Mouse (Mus musculus) megakaryocyte, embryonic 14.5 days (primary cell): ENCODE results near the gene Dedd.

Experiments
- FLI1 ChIP-seq: IDR thresholded peaks from 2 replicates; pipeline ENCODE4 v1.6.1; 2012; ENCODE audit warnings: low read length, inconsistent platforms, mixed read lengths
- GATA1 ChIP-seq: IDR thresholded peaks from 3 replicates; pipeline ENCODE4 v1.6.1; 2012; ENCODE audit warnings: mixed read lengths, low read length, inconsistent platforms, borderline replicate concordance

GRCm38 (mm10) chr1:171288328-171288727 is 40.6 kb upstream of the Dedd start:
- TF ChIP-seq GATA1 (no peak), FLI1 (no peak)
